Mouse (Mus musculus) ovary, adult 18-20 months (tissue): ENCODE data around the gene Gsg1l.

ENCODE experiments used
- DNase-seq: peaks from one replicate; pipeline ENCODE4 v3.0.0; 2022; ENCODE audit warnings: low spot score, mixed read lengths

Gene Gsg1l

GRCm38 (mm10) chr7:125942365-125943090 is 139.7 kb downstream of the Gsg1l start:
- no peak for DNase-seq

- DNase-seq = no peak
Observed at GRCm38 (mm10) chr7:125934319-125934718, 147.9 kb downstream of the Gsg1l start.

GRCm38 (mm10) chr7:125933356-125934244 is 148.6 kb downstream of the Gsg1l start:
- DNase-seq = no peak

- DNase-seq = no peak
Observed at GRCm38 (mm10) chr7:125931602-125932001, 150.6 kb downstream of the Gsg1l start.

- no peak for DNase-seq
Observed at GRCm38 (mm10) chr7:125924044-125924443, 158.2 kb downstream of the Gsg1l start.

GRCm38 (mm10) chr7:125920801-125921200 is 161.4 kb downstream of the Gsg1l start:
- no peak for DNase-seq

- no peak for DNase-seq
Observed at GRCm38 (mm10) chr7:125900386-125901161, 181.6 kb downstream of the Gsg1l start.

- DNase-seq = peak; percentile 82
Observed at GRCm38 (mm10) chr7:125899916-125900315, 182.3 kb downstream of the Gsg1l start.

GRCm38 (mm10) chr7:125899036-125899435 is 183.2 kb downstream of the Gsg1l start:
- DNase-seq = peak; percentile 78

GRCm38 (mm10) chr7:125897059-125897458 is 185.2 kb downstream of the Gsg1l start:
- DNase-seq = no peak

- no peak for DNase-seq
Observed at GRCm38 (mm10) chr7:125893621-125894020, 188.6 kb downstream of the Gsg1l start.

GRCm38 (mm10) chr7:125888373-125888772 is 193.8 kb downstream of the Gsg1l start:
- no peak for DNase-seq

- DNase-seq = no peak
Observed at GRCm38 (mm10) chr7:125887761-125888160, 194.4 kb downstream of the Gsg1l start.

GRCm38 (mm10) chr7:125887124-125887523 is 195.1 kb downstream of the Gsg1l start:
- no peak for DNase-seq

GRCm38 (mm10) chr7:125886116-125886680 is 196.0 kb downstream of the Gsg1l start:
- no peak for DNase-seq

GRCm38 (mm10) chr7:125883232-125883631 is 199.0 kb downstream of the Gsg1l start:
- no peak for DNase-seq

- DNase-seq = no peak
Observed at GRCm38 (mm10) chr7:125878040-125878439, 204.2 kb downstream of the Gsg1l start.

GRCm38 (mm10) chr7:125873971-125874495 is 208.2 kb downstream of the Gsg1l start:
- no peak for DNase-seq

GRCm38 (mm10) chr7:125872874-125873273 is 209.3 kb downstream of the Gsg1l start:
- no peak for DNase-seq

GRCm38 (mm10) chr7:125872202-125872580 is 210.0 kb downstream of the Gsg1l start:
- DNase-seq = peak; percentile 74

- DNase-seq = no peak
Observed at GRCm38 (mm10) chr7:125871404-125872201, 210.6 kb downstream of the Gsg1l start.
